Mouse (Mus musculus) embryonic fibroblast, embryonic 13.5 days (primary cell): ENCODE results near the gene Gm3159. TPM values are rescaled to one million over a fixed set of nuclear protein-coding genes. Genes with fewer than 3 reads are reported as not detected.
"Not testable (repeated sequence)": the region's sequence is repeated elsewhere in the genome, so short reads cannot be mapped to it uniquely, and the experiment has no call there.

Source experiments
- H3K27ac ChIP-seq: 2 replicates; pipeline ENCODE4 v1.5.1; 2012; ENCODE audit warnings: low read length, control low read depth, inconsistent platforms; ENCODE audit not compliant: insufficient read depth
- H3K4me1 ChIP-seq: 2 replicates; pipeline ENCODE4 v1.6.1; 2011; ENCODE audit warnings: low read length; ENCODE audit not compliant: control insufficient read depth, insufficient read depth
- H3K4me3 ChIP-seq: 2 replicates; pipeline ENCODE4 v1.5.1; 2011; ENCODE audit warnings: mild to moderate bottlenecking, control low read depth, low read length; ENCODE audit not compliant: insufficient read depth
- polyA plus RNA-seq: library from polyadenylated mRNA; stranded (reverse); fragments of >200 nt; gene quantifications from 2 replicates; pipeline ENCODE4 v1.2.4, GENCODE M21; 2011; ENCODE audit warnings: low read depth; ENCODE audit not compliant: missing spikeins, insufficient read length

The Gm3159 gene
- polyA plus RNA-seq: not detected in 2 replicates

- not testable (repeated sequence) for H3K4me1 ChIP-seq, H3K4me3 ChIP-seq, H3K27ac ChIP-seq
These were observed at the start of gene Gm3159 for GRCm38 (mm10) chr14:4397226-4397625. Gm3159 (plus strand) TSS chr14:4397526.

GRCm38 (mm10) chr14:4368991-4369390, 28.3 kb upstream of the Gm3159 start:
- H3K4me3 ChIP-seq, H3K27ac ChIP-seq, H3K4me1 ChIP-seq: not testable (repeated sequence)

DNA sequence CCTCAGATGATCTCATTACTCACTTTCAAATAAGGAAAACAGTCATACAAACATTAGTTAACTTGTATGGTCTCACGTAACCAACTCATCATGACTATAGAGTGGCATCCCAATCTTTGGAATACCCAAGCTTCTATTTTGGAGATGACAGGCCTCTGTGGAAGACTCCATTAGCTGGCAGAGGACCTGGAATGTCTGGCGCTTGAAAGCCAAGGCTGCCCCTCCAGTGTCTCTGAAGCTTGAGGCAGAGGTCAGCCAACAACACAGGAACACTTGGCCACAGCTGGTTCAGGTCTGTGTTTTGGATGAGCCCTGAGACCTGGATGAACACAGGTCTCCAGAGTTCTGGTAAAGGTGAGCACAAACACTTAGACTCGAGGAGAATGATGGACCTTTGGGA, 27.6 kb upstream of the Gm3159 start:
- H3K4me3 ChIP-seq, H3K4me1 ChIP-seq, H3K27ac ChIP-seq: not testable (repeated sequence)

DNA sequence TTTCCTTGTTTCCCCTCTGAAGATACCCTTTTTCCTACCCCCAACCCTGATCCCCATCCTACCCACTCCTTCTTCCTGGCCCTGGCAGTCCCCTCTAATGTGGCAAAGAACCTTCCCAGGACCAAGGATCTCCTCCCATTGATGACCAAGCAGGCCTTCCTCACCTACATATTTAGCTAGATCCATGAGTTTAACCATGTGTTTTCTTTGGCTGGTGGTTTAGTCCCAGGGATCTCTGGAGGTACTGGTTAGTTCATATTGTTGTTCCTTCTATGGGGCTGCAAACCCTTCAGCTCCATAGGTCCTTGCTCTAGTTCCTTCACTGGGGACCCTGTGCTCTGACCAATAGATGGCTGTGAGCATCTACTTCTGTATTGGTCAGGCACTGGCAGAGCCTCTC, 19.5 kb upstream of the Gm3159 start:
- not testable (repeated sequence) for H3K4me3 ChIP-seq, H3K27ac ChIP-seq, H3K4me1 ChIP-seq

DNA sequence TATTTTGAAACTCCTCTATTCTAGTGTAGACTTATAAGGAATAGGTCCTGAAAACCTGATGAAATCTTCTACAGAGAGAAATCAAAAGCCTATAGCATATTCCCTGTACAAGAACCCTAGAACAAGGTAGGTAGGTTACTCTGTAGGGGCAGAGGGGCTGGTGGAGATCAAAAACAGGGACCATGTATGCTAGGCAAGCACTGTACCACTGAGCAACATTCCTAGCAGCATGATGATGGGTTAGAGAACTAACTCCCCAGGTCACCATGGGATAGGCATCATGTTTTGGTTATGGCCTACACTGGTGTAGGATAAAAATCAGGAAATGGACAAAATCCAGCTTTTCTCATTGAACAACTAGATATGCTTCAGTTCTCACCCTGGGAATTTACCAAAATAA, 11.7 kb upstream of the Gm3159 start:
- not testable (repeated sequence) for H3K4me3 ChIP-seq, H3K27ac ChIP-seq, H3K4me1 ChIP-seq

DNA sequence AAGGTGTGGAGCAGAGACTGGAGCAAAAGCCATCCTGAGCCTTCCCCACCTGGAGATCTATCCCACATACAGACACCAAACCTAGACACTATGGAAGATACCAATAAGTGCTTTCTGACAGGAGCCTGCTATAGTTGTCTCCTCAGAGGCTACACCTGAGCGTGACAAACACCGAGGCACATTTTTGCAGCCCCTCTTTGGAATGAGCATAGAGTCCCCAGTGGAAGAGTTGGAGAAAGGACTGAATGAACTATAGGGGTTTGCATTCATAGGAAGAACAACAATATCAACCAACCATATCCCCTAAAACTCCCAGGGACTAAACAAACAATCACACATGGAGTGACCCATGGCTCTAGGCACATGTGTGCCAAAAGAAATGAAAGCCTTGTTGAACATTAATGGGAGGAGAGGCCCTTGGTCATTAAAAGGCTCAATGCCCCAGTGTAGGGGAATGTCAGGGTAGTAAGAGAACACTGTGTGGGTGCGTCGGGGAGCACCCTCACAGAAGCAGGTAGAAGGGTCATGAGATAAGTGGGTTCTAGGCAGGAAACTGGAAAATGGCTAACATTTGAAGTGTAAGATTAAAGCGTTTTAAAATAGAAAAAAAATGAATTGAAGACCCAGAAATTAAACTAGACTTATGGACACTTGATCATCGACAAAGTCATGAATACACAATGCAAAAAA, 4.3 kb upstream of the Gm3159 start:
- not testable (repeated sequence) for H3K27ac ChIP-seq, H3K4me3 ChIP-seq, H3K4me1 ChIP-seq

DNA sequence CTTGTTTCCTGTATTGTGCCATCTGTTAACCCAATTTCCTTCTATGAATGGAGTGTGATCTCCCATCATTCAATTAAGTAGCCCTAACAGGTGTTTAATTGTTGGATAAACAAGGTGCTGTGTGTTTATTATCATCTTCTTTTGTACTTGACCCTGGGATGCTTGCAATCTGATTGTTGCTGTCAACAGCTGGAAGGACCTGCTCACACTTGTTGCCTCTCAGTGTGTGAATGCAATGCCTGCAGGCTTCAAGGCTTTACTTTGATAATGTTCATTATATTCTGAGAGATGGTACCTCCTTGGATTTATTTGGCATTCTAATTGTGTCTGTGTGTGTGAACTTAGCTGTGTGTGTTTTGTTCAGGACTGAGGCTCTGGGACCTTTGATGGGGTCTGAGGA, 1.3 kb downstream of the Gm3159 start:
- H3K4me1 ChIP-seq, H3K27ac ChIP-seq, H3K4me3 ChIP-seq: not testable (repeated sequence)

- H3K4me1 ChIP-seq, H3K4me3 ChIP-seq, H3K27ac ChIP-seq: not testable (repeated sequence)
These were observed 2.9 kb downstream of the Gm3159 start for GRCm38 (mm10) chr14:4400115-4400789.

- H3K27ac ChIP-seq, H3K4me3 ChIP-seq, H3K4me1 ChIP-seq: not testable (repeated sequence)
These were observed 3.9 kb downstream of the Gm3159 start for GRCm38 (mm10) chr14:4401245-4401644.

GRCm38 (mm10) chr14:4403840-4404239, 6.5 kb downstream of the Gm3159 start:
- H3K4me3 ChIP-seq, H3K4me1 ChIP-seq, H3K27ac ChIP-seq: not testable (repeated sequence)

GRCm38 (mm10) chr14:4409939-4410338, 12.6 kb downstream of the Gm3159 start:
- not testable (repeated sequence) for H3K4me1 ChIP-seq, H3K4me3 ChIP-seq, H3K27ac ChIP-seq

- not testable (repeated sequence) for H3K4me1 ChIP-seq, H3K27ac ChIP-seq, H3K4me3 ChIP-seq
These were observed 17.9 kb downstream of the Gm3159 start, which contains the start of gene Gm3164 for GRCm38 (mm10) chr14:4414965-4415835. Gm3164 (plus strand) TSS chr14:4415448.

DNA sequence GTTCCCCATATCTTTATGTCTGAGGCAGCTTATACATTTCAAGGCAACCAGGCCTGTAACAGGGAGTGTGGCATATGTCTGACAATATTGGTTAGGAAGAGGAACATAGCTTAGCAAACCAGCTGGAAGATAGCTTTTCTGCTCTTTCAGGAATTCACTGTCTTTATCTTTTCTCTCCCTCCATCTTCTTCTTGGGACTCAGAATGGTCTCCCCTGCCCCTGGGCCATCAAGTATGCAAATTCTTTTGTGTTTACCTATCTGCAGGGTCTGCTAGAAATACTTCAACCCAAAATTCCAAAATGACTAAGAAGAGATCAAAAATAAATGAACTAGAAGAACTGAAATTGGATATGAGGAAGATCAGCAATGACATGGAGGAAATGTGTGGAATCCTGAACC, 33.4 kb downstream of the Gm3159 start, which contains the start of gene Gm3173:
TSS of gene Gm3173 (plus strand) at position 301 of the 400 bp plus-strand sequence.
- H3K27ac ChIP-seq, H3K4me1 ChIP-seq, H3K4me3 ChIP-seq: not testable (repeated sequence)
